Mouse (Mus musculus): ENCODE results near the gene Tctex1d2.

Tctex1d2 gene

GRCm38 (mm10) chr16:32419517-32420483, at the start of gene Tctex1d2:
Gene Tctex1d2, plus strand, starts transcription at chr16:32419702.
- peak; percentile 91 for DNase-seq (ENCODE audit: low read depth, low spot score)

GRCm38 (mm10) chr16:32371351-32371750, 48.2 kb upstream of the Tctex1d2 start:
- no peak for DNase-seq (ENCODE audit: low read depth, low spot score)

GRCm38 (mm10) chr16:32379575-32379974, 39.9 kb upstream of the Tctex1d2 start:
- no peak for DNase-seq (ENCODE audit: low read depth, low spot score)

GRCm38 (mm10) chr16:32382901-32383300, 36.6 kb upstream of the Tctex1d2 start:
- no peak for DNase-seq (ENCODE audit: low read depth, low spot score)

GRCm38 (mm10) chr16:32384885-32385284, 34.6 kb upstream of the Tctex1d2 start:
- DNase-seq (ENCODE audit: low read depth, low spot score) = no peak

- DNase-seq (ENCODE audit: low read depth, low spot score) = no peak
These were observed 32.7 kb upstream of the Tctex1d2 start for GRCm38 (mm10) chr16:32386826-32387225.

GRCm38 (mm10) chr16:32389049-32389448, 30.5 kb upstream of the Tctex1d2 start:
- no peak for DNase-seq (ENCODE audit: low read depth, low spot score)

- no peak for DNase-seq (ENCODE audit: low read depth, low spot score)
These were observed 29.7 kb upstream of the Tctex1d2 start for GRCm38 (mm10) chr16:32389841-32390240.

- no peak for DNase-seq (ENCODE audit: low read depth, low spot score)
These were observed 28.6 kb upstream of the Tctex1d2 start for GRCm38 (mm10) chr16:32390882-32391281.

- DNase-seq (ENCODE audit: low read depth, low spot score) = no peak
These were observed 23.6 kb upstream of the Tctex1d2 start for GRCm38 (mm10) chr16:32395679-32396540.

GRCm38 (mm10) chr16:32396541-32396835, 23.0 kb upstream of the Tctex1d2 start:
- no peak for DNase-seq (ENCODE audit: low read depth, low spot score)

- DNase-seq (ENCODE audit: low read depth, low spot score) = no peak
These were observed 21.3 kb upstream of the Tctex1d2 start for GRCm38 (mm10) chr16:32398206-32398605.

- DNase-seq (ENCODE audit: low read depth, low spot score) = no peak
These were observed 19.2 kb upstream of the Tctex1d2 start, which contains the start of gene Tm4sf19 for GRCm38 (mm10) chr16:32400267-32400666. Gene Tm4sf19, plus strand, starts transcription at chr16:32400506.

GRCm38 (mm10) chr16:32401335-32401965, 18.1 kb upstream of the Tctex1d2 start:
- no peak for DNase-seq (ENCODE audit: low read depth, low spot score)

- no peak for DNase-seq (ENCODE audit: low read depth, low spot score)
These were observed 16.7 kb upstream of the Tctex1d2 start for GRCm38 (mm10) chr16:32402818-32403217.

GRCm38 (mm10) chr16:32405716-32406115, 13.8 kb upstream of the Tctex1d2 start:
- DNase-seq (ENCODE audit: low read depth, low spot score) = no peak

- DNase-seq (ENCODE audit: low read depth, low spot score) = no peak
These were observed 12.8 kb upstream of the Tctex1d2 start for GRCm38 (mm10) chr16:32406671-32407070.

- no peak for DNase-seq (ENCODE audit: low read depth, low spot score)
These were observed 11.8 kb upstream of the Tctex1d2 start for GRCm38 (mm10) chr16:32407730-32408129.

GRCm38 (mm10) chr16:32417457-32417856, 2.0 kb upstream of the Tctex1d2 start:
- DNase-seq (ENCODE audit: low read depth, low spot score) = no peak

GRCm38 (mm10) chr16:32427506-32427905, 8.0 kb downstream of the Tctex1d2 start:
- no peak for DNase-seq (ENCODE audit: low read depth, low spot score)

- peak; percentile 94 for DNase-seq (ENCODE audit: low read depth, low spot score)
These were observed 11.1 kb downstream of the Tctex1d2 start, which contains the start of gene Pcyt1a for GRCm38 (mm10) chr16:32430474-32431046. Gene Pcyt1a, plus strand, starts transcription at chr16:32430921.

All from telencephalon, adult 2 months (tissue).